Mouse (Mus musculus): ENCODE data around the gene Zfp672.

The Zfp672 gene

DNA sequence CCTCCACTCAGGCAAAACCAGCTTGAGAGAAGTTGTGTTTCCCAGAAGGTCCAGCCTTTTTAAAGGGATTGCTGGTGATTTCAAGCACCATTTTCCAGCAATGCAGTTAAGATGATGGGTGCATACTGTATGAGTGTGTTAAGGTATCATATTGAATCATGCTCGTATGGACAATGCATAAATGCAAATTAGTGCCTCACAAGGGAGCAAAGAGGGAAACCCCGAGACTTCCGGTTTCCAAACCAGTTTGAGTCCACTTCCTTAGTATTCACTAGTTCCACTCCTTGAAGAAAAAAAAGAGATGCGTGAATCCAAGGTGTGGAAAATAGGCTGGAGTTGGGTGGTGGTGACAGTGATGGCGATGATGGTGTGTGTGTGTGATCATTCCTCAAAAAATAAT, 47.6 kb downstream of the Zfp672 start:
- DNase-seq (ENCODE audit: low spot score) = no peak

DNA sequence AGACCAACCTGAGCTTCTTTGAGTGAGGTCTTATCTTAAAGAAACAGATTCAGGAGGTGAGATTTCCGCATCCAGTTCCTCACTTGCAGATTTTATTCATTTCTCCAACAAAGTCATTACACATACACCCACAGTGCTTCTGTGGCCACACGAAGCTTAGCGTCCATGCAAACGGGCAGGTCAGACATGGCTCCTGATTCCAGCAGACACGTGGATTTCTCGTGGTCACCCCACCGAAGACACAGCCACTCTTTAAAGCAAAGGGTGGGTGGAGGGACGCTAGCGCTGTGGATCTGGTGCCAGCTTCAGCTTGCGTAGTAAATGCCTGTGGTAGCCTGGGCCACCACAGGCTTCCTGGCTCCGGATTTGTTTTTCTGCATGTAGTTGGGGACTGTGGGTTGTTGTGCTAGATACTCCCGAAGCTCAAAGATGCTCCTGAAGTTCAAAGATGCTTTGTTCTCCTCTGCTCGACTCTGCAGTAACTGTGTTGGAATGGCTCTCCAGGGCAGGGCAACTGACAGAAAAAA, 48.1 kb downstream of the Zfp672 start:
- DNase-seq (ENCODE audit: low spot score) = no peak

- no peak for DNase-seq (ENCODE audit: low spot score)
These were observed 54.4 kb downstream of the Zfp672 start for GRCm38 (mm10) chr11:58275756-58276155.

GRCm38 (mm10) chr11:58274572-58274971, 55.6 kb downstream of the Zfp672 start, which contains the start of gene 4930438A08Rik:
Gene 4930438A08Rik (plus strand): TSS chr11:58274799.
- no peak for DNase-seq (ENCODE audit: low spot score)

- DNase-seq (ENCODE audit: low spot score) = no peak
These were observed 61.9 kb downstream of the Zfp672 start for GRCm38 (mm10) chr11:58268285-58268684.
